Mouse (Mus musculus): ENCODE data around the gene Btbd9.

GRCm38 (mm10) chr17:30611221-30612074 lies 35.2 kb upstream of the Btbd9 start:
- no peak for TF ChIP-seq CTCF (IDR thresholded peaks at IDR 0.05; ENCODE audit: extremely low read depth, insufficient read depth, low read length)
- TF ChIP-seq POLR2A (IDR thresholded peaks at IDR 0.05; ENCODE audit: extremely low read depth, insufficient read depth, low read length): no peak
